Mouse (Mus musculus): Measurements from ENCODE around the gene Men1. TPM values are rescaled to one million over a fixed set of nuclear protein-coding genes. Genes with fewer than 3 reads are reported as not detected.

Gene Men1
- polyA plus RNA-seq (2017; shearing (Covaris generic)) = 78.5 TPM

DNA sequence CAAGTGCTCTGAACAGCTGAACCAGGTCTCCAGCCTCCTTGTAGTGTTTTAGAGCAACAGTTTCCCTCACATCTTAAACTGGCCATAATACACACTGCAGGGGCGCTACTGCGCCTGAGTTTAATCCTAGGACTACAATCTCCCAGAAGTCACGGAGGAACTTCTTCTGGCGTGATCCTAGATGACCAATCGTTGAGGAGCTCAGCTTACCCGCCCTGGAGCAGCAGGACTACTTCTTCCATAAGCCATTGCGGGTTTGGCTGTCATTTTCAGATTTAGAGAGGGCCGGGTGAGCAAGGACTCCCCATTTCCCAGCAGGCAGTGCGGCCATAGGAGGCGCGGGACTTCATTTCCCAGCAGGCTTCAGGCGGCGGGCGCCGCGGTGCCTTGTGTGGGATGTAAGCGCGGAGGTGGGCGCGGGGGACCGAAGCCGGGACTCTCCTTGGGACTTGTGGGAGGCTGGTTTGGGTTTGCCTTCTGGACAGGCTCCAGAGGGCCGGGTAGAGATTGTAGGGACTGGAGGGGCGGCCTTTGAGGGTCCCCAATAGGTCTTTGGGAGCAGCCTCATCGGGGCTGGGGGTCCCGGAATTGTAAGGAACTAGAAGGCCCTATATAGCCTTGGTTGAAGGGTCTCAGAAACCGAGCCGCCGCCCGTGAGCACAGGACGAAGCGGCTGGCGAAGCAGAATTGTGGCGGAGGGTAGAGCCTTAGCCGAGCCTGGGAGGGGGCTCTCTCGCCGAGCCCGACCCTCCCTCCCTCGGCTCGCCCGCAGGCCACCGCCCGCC lies at the start of gene Men1:
Gene Men1 (plus strand): TSS at position 307 of the 785 bp plus-strand sequence.

DNA sequence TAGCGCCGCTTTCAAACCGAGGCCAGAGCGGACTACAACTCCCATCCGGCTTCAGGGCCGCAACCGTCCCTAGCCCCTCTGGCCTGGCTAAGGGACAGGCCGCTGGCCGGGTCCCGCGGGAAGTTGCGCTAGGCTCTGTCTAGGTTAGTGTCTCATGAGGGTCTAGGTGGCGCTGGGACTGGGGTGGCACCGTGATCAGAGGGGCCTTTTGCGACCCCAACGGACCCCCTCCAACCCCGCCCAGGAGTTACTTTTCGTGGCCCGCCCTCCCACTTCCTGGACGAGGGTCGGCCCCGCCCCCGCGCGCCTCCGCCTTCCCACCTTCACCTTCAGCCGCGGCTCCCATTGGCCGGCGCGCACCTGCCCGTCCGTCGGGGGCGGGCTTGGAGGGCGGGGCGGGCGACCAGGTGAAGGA lies 28.6 kb upstream of the Men1 start, which contains the start of gene Cdc42bpg:
Gene Cdc42bpg (plus strand): TSS at position 320 of the 415 bp plus-strand sequence.

DNA sequence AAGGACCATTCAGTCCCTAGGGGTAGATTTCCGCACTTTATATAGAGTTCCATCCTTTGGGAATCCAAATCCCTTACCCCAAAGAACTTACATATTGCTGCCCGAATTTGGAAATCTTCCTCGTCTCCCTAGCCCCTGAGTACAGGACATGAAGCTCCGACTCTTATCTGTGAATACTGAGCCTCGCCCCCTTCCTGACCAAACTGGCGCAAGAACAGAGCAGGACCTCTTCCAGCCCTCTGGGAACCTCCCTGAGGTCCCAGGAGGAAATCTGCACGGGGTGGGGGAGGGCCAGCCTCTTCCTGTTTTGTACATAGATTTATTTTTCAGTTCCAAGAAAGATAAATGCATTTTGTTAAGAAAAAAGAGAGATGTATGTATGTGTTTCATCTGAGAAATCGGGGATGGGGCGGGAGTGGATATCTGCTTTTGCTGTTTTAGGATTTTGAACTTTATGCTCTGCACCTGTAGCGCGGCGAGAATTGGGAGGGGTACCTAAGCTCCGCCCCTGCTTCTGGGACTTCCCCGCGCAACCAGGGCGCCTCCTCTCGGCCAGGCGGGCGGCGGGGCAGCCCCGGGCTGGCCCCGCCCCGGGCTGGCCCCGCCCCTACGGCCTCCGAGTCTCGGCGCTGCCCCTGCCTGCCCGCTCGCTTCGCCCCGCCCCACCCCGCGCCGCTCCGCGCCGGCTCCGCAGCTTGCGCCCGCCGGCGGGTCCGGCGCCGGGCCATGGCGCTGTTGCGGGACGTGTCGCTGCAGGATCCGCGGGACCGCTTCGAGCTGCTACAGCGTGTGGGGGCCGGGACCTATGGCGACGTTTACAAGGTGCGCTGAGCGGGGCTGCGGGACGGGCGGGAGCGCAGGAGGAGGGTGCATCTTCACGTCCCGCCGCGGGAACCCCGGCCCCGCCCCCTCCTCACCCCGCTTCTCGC lies 6.0 kb downstream of the Men1 start, which contains the start of gene Map4k2:
Gene Map4k2 (plus strand): TSS at position 612 of the 929 bp plus-strand sequence.

DNA sequence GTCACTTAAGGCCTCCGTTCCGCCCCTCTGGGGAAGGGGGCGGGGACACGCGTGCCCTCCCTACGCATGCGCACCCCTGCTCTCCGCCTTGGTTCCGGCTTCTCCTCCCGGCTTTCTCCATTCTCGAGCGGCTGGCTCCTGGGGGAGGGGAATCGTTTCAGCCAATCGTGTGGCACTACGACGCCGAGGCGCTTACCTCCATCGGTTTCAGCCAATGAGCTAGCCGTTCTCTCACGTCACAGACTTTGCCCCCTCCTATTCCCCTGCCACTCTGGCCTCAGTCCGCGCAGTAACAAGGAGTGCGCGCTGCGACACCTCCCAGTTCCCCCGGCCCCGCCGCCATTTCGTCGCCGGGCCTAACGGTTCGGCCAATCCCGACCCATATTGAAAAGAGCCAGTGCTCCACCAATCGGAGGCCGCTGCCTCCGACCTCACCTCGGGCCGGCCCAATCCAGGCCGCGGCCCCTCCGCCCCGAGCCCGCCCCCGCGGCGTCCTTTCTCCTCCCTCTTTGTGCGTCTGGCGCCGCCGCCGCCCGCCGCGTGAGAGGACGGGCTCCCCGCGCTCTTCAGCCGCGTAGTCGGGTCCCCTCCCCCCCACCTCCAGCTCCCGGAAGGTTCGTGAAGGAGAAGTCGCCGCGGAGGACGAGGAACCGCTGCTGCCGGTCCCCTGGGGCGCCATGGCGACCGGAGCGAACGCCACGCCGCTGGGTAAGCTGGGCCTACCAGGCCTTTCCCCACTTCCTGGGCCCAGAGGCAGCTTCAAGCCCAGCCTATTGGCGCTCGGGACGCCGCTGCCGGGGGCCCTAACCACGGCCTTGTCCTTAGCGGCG lies 28.8 kb downstream of the Men1 start, which contains the start of gene Sf1:
Gene Sf1 (plus strand): TSS at position 280 of the 830 bp plus-strand sequence.

DNA sequence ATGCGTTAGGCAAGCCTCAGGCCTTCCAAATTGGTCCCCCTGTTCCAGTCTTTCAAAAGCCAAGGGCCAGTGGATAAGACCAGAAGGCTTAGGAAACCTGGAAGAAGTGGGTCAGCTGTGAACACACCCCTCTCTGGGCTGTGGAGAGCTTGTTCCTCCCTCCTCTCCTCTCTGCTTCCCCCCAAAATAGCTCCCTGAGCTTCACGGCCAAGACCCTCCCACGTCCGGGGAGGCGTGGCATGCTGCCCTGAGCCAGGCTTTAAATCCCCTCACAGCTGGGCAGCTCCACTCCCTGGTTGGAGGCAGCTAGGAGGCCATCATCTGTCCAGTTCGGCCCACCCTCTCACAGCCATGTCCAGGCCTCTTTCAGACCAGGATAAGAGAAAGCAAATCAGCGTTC lies 49.3 kb downstream of the Men1 start, which contains the start of gene Pygm:
Gene Pygm (plus strand): TSS at position 272 of the 400 bp plus-strand sequence.

Other genes with a start within 250 kb of the Men1 start
- gene Cdca5, start 250.0 kb upstream of the Men1 start, polyA plus RNA-seq (2017; shearing (Covaris generic)) = 5.6 TPM
- not detected for gene AC131692.1, start 240.6 kb upstream of the Men1 start, polyA plus RNA-seq (2017; shearing (Covaris generic))
- gene Naaladl1, start 229.2 kb upstream of the Men1 start, polyA plus RNA-seq (2017; shearing (Covaris generic)) = not detected
- 2.7 TPM for gene Sac3d1, start 216.3 kb upstream of the Men1 start, polyA plus RNA-seq (2017; shearing (Covaris generic))
- 43.1 TPM for gene Snx15, start 206.7 kb upstream of the Men1 start, polyA plus RNA-seq (2017; shearing (Covaris generic))
- not detected for gene Batf2, start 194.0 kb upstream of the Men1 start, polyA plus RNA-seq (2017; shearing (Covaris generic))
- 25.0 TPM for gene Arl2, start 193.4 kb upstream of the Men1 start, polyA plus RNA-seq (2017; shearing (Covaris generic))
- 0.28 TPM for gene Majin, start 150.6 kb upstream of the Men1 start, polyA plus RNA-seq (2017; shearing (Covaris generic))
- not detected for gene Gpha2, start 108.6 kb upstream of the Men1 start, polyA plus RNA-seq (2017; shearing (Covaris generic))
- gene Ppp2r5b, start 99.1 kb upstream of the Men1 start, polyA plus RNA-seq (2017; shearing (Covaris generic)) = 14.8 TPM
- gene Atg2a, start 93.3 kb upstream of the Men1 start, polyA plus RNA-seq (2017; shearing (Covaris generic)) = 48.1 TPM
- 25.5 TPM for gene Ehd1, start 58.3 kb upstream of the Men1 start, polyA plus RNA-seq (2017; shearing (Covaris generic))
- gene Cdc42bpg, start 28.5 kb upstream of the Men1 start, polyA plus RNA-seq (2017; shearing (Covaris generic)) = 0.37 TPM
- gene Map4k2, start 6.2 kb downstream of the Men1 start, polyA plus RNA-seq (2017; shearing (Covaris generic)) = 113 TPM
- gene Sf1, start 28.7 kb downstream of the Men1 start, polyA plus RNA-seq (2017; shearing (Covaris generic)) = 249 TPM
- gene Pygm, start 49.4 kb downstream of the Men1 start, polyA plus RNA-seq (2017; shearing (Covaris generic)) = 2.8 TPM
- gene Rasgrp2, start 64.4 kb downstream of the Men1 start, polyA plus RNA-seq (2017; shearing (Covaris generic)) = 104 TPM
- gene Nrxn2, start 83.8 kb downstream of the Men1 start, polyA plus RNA-seq (2017; shearing (Covaris generic)) = not detected
- not detected for gene Slc22a12, start 208.1 kb downstream of the Men1 start, polyA plus RNA-seq (2017; shearing (Covaris generic))